In genomic region chr15:11210976-11211375, GRCm38 (mm10) we compare ENCODE assay signal across 19 mouse cellular contexts.
DNase-seq lines count a peak whose midpoint lies in the region; ATAC-seq lines count a peak whose summit lies in the region.
"Had no signal": no experiment of that assay in that cellular context is flagged by ENCODE, and none has a peak within 500 bp of the region (broad histone marks: within the 10 kb centered on the region; RNA-seq: fewer than 3 reads in every experiment).

No protein-coding gene starts in this region.

- no peak overlapping the region for H3K27ac ChIP-seq in forebrain, embryonic 10.5 days
- no peak overlapping the region for H3K27ac ChIP-seq in forebrain, embryonic 16.5 days (ENCODE audit: low read length)
- no peak overlapping the region for H3K27ac ChIP-seq in embryonic facial prominence, embryonic 11.5 days (replicated peaks; ENCODE audit: low read depth, low read length)
- no peak overlapping the region; the same call in 1 of the 2 replicates for H3K27ac ChIP-seq in limb, embryonic 11.5 days (replicated peaks; ENCODE audit: low read depth, low read length)
- H3K27ac ChIP-seq: liver, embryonic 13.5 days; midbrain, embryonic 12.5 days had no signal

- WGBS in forebrain, embryonic 10.5 days, result 72% methylated on average over 6 of the region's 6 CpGs
- 88% methylated on average over 6 of the region's 6 CpGs for WGBS in forebrain, embryonic 16.5 days
- WGBS in embryonic facial prominence, embryonic 11.5 days, result 33% methylated on average over 6 of the region's 6 CpGs
- WGBS in limb, embryonic 11.5 days, result 22% methylated on average over 6 of the region's 6 CpGs

- H3K4me1 ChIP-seq in forebrain, embryonic 10.5 days, result no peaks in the 10 kb centered on the region
- H3K4me1 ChIP-seq in forebrain, embryonic 16.5 days (replicated peaks; ENCODE audit: control insufficient read depth, insufficient read depth, low read length), result no peaks in the 10 kb centered on the region
- H3K4me1 ChIP-seq in embryonic facial prominence, embryonic 11.5 days (ENCODE audit: control insufficient read depth, insufficient read depth, low read length), result no peaks in the 10 kb centered on the region
- H3K4me1 ChIP-seq in limb, embryonic 11.5 days (ENCODE audit: control insufficient read depth, insufficient read depth, low read length), result no peaks in the 10 kb centered on the region
- H3K4me1 ChIP-seq: heart, embryonic 12.5 days; liver, embryonic 13.5 days; midbrain, embryonic 12.5 days had no signal

- no peak for ATAC-seq in forebrain, embryonic 16.5 days
- ATAC-seq in embryonic facial prominence, embryonic 11.5 days (replicated peaks; ENCODE audit: insufficient number of reproducible peaks, low FRiP score, low TSS enrichment, low read depth), result no peak; the same call in 1 of the 2 replicates
- ATAC-seq in limb, embryonic 11.5 days (ENCODE audit: insufficient number of reproducible peaks, low FRiP score, low TSS enrichment, low read depth), result no peak
- ATAC-seq: Patski had no signal

- no peaks in the 10 kb centered on the region for H3K27me3 ChIP-seq in forebrain, embryonic 10.5 days (ENCODE audit: poor library complexity, severe bottlenecking)
- H3K27me3 ChIP-seq in forebrain, embryonic 16.5 days (replicated peaks; ENCODE audit: control insufficient read depth, insufficient read depth, low read length), result no peaks in the 10 kb centered on the region
- no peaks in the 10 kb centered on the region for H3K27me3 ChIP-seq in embryonic facial prominence, embryonic 11.5 days (ENCODE audit: control insufficient read depth, insufficient read depth, low read length)
- H3K27me3 ChIP-seq in limb, embryonic 11.5 days (ENCODE audit: control insufficient read depth, insufficient read depth, low read length), result no peaks in the 10 kb centered on the region
- H3K27me3 ChIP-seq: heart, embryonic 12.5 days; liver, embryonic 13.5 days; midbrain, embryonic 12.5 days had no signal

- H3K9ac ChIP-seq in forebrain, embryonic 16.5 days (replicated peaks; ENCODE audit: low read depth, low read length), result no peak overlapping the region
- H3K9ac ChIP-seq in embryonic facial prominence, embryonic 11.5 days (replicated peaks; ENCODE audit: low read length), result no peak overlapping the region
- H3K9ac ChIP-seq in limb, embryonic 11.5 days (ENCODE audit: low read length), result no peak overlapping the region
- H3K9ac ChIP-seq: heart, embryonic 12.5 days; liver, embryonic 13.5 days; midbrain, embryonic 12.5 days had no signal

- no peaks in the 10 kb centered on the region for H3K9me3 ChIP-seq in forebrain, embryonic 10.5 days
- no peaks in the 10 kb centered on the region for H3K9me3 ChIP-seq in forebrain, embryonic 16.5 days (ENCODE audit: control insufficient read depth, low read length)
- no peaks in the 10 kb centered on the region for H3K9me3 ChIP-seq in embryonic facial prominence, embryonic 11.5 days (replicated peaks; ENCODE audit: control insufficient read depth, low read length)
- no peaks in the 10 kb centered on the region for H3K9me3 ChIP-seq in limb, embryonic 11.5 days (ENCODE audit: control insufficient read depth, low read length)
- H3K9me3 ChIP-seq: heart, embryonic 12.5 days; liver, embryonic 13.5 days; midbrain, embryonic 12.5 days had no signal

- no peak overlapping the region for H3K4me2 ChIP-seq in forebrain, embryonic 16.5 days (ENCODE audit: low read length)
- H3K4me2 ChIP-seq in embryonic facial prominence, embryonic 11.5 days (ENCODE audit: low read depth, low read length), result no peak overlapping the region
- no peak overlapping the region for H3K4me2 ChIP-seq in limb, embryonic 11.5 days (ENCODE audit: low read depth, severe bottlenecking)
- H3K4me2 ChIP-seq: heart, embryonic 12.5 days; liver, embryonic 13.5 days; midbrain, embryonic 12.5 days had no signal

- H3K36me3 ChIP-seq in forebrain, embryonic 10.5 days (replicated peaks), result no peaks in the 10 kb centered on the region
- H3K36me3 ChIP-seq in forebrain, embryonic 16.5 days (ENCODE audit: control insufficient read depth, insufficient read depth), result no peaks in the 10 kb centered on the region
- H3K36me3 ChIP-seq in embryonic facial prominence, embryonic 11.5 days (replicated peaks; ENCODE audit: control insufficient read depth, insufficient read depth, low read depth, low read length), result no peaks in the 10 kb centered on the region
- H3K36me3 ChIP-seq in limb, embryonic 11.5 days (ENCODE audit: control insufficient read depth, insufficient read depth, low read length), result no peaks in the 10 kb centered on the region
- H3K36me3 ChIP-seq: heart, embryonic 12.5 days; liver, embryonic 13.5 days; midbrain, embryonic 12.5 days had no signal

- no peak overlapping the region for H3K4me3 ChIP-seq in forebrain, embryonic 10.5 days
- H3K4me3 ChIP-seq in forebrain, embryonic 16.5 days (replicated peaks; ENCODE audit: low read length), result no peak overlapping the region
- no peak overlapping the region for H3K4me3 ChIP-seq in embryonic facial prominence, embryonic 11.5 days (ENCODE audit: low read depth, low read length)
- H3K4me3 ChIP-seq in limb, embryonic 11.5 days (ENCODE audit: low read depth, low read length), result no peak overlapping the region
- H3K4me3 ChIP-seq: heart, embryonic 12.5 days; liver, embryonic 13.5 days; midbrain, embryonic 12.5 days had no signal

- DNase-seq in forebrain, embryonic 10.5 days (ENCODE audit: extremely low spot score, low spot score), result peak; percentile 20
- peak; percentile 85 for DNase-seq in 3T3-L1 (ENCODE audit: low read depth, low spot score)
- peak; percentile 89 for DNase-seq in embryonic facial prominence, embryonic 11.5 days (ENCODE audit: low spot score)
- peak; percentile 38 for DNase-seq in limb, embryonic 11.5 days (ENCODE audit: low spot score)
- DNase-seq in kidney, postnatal 10 days, result no peak
- no peak for DNase-seq in ovary, postnatal 36 days (ENCODE audit: low spot score)
- no peak for DNase-seq in left cerebral cortex, adult 9 months (ENCODE audit: low spot score in 2 of 2)
- DNase-seq: cerebellum, postnatal 10 days; heart, postnatal 4 days; kidney, adult 2 months; kidney, postnatal 4 days; layer of hippocampus, postnatal 36 days; liver, embryonic 13.5 days; lung, postnatal 14 days; thymus, postnatal 4 days had no signal

Comparison
In these comparisons a context has a peak if more than half of its experiments do, and no peak if none do; other contexts are left out.
1. DNase-seq: peak in forebrain, embryonic 10.5 days (single experiment), 3T3-L1 (single experiment), embryonic facial prominence, embryonic 11.5 days (single experiment) and limb, embryonic 11.5 days (single experiment); none in kidney, postnatal 10 days (single experiment), ovary, postnatal 36 days (single experiment) and left cerebral cortex, adult 9 months (0 of 2).